Mouse (Mus musculus): Measurements from ENCODE around the gene Aldh5a1.
A peak's percentile ranks its signal among the peaks of the same experiment; 100 is the strongest.

The Aldh5a1 gene

DNA sequence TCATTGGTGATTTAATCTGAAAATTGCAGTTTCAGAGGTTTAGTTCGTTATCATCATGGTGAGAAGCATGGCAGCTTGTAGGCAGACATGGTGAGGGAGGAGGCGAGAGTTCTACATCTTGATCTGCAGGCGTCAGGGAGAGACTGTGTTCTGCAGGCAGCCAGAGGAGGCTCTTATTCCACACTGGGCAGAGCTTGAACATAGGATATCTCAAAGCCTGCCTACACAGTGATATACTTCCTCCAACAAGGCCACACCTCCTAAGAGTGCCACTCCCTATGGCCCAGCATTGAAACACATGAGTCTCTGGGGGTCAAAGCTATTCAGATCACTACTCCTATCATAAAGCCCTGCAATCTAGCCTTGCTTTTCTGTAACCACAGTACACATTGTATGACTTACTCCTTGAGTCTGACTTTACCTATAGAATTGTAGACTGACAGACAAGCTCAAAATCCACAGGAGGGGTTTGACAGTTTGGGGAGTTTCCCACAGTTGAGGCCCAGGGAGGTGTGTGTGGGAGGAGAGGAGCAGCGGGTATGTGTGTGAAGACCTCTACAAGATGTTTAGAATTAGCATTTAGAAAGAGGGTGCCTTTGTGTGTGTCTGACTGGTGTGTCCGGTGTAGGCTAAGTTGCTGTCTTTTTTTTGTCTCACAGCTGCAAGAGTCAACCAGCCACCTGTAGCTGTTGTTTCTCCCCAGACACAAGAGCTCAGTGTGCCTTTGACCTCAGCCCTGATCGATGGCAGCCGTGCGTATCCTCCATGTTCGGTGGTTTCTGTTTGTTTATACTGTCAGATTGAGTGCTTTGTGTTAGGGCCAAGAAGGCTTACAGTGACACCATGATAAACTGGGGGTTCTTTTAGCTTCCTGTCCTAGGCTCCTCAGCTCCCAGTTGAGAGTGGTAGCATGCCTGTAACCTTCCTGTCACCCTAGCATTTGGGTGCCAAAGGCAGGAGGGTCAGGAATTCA, 70.7 kb downstream of the Aldh5a1 start:
- DNase-seq (ENCODE audit: low spot score in 2 of 2): no peak

DNA sequence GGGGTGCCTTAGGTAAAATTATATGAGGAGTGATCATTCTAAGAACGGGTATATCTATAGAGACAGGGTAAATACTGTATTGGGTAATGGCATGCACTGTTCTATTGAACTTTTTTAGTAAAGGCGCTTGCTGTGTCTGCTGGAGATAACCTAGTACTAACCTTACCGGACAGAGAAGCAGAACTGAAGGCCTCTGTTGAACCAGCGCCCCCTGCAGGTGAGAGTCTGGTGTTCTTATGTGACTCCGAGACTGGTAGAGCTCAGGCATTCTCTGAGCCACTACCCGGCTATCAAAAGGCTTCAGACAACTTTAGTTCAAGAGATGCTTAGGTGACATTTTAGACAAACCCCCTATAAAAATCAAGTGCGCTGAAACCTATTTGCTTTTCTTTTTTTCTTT, 74.9 kb downstream of the Aldh5a1 start:
- peak; percentile 22 to 33 for DNase-seq (ENCODE audit: low spot score in 2 of 2)

DNA sequence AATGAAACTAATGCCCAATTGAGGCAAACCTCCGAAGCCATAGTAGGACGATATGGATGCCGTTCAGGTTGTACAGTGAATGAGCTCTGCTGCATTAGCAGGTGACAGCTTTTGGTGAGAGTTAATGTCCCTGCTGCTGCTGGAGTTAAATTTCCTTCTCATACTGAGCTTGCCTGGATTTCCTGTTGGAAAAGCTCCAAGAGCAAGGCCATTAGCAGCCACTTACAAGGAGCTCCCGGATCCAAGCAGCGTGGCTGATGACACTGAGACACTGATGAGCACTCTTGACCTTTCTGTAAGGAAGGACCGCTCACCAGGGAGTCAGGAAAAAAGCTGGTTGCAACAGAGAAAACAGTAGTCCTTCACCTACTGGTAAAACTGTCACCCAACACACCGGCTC, 75.4 kb downstream of the Aldh5a1 start:
- DNase-seq (ENCODE audit: low spot score in 2 of 2): no peak

DNA sequence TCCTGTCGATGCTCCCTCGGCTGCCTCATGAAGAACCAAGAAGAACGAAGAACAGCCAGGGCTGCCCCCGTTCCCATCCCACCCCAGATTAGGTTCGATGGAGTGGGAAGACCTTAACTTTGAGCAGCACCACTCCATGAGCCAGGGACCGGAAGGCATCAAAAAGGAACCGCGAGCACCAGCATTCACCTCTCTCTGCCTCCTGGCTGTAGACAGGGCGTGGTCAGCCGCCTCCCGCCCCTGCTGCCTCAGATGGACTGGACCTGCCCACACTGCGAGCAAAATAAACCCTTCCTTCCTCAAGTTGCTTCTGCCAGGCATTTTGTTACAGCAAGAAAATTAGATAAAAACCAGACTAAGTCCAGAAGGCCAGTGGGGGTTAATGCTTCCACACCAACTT, 76.4 kb downstream of the Aldh5a1 start:
- no peak for DNase-seq (ENCODE audit: low spot score in 2 of 2)

DNA sequence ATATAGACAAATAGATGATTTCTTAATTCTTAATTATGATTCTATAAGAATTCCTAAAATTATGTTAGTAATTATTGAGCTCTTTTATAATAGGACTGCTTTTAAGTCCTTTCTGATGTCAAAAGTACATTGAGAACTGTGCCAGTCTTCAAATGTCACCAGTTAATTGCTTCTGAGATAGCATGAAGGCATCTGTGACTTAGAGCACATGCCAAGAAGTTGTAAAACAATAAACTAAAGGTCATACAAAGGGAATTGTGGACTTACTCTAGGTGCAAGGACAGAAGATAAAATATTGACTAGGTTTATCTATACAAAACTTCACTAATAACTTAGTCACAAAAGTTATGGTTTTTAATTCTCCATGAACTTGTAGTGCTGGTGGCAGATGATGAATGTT, 78.3 kb downstream of the Aldh5a1 start:
- DNase-seq (ENCODE audit: low spot score in 2 of 2): no peak
